Mouse (Mus musculus) stomach, postnatal 0 days (tissue): ENCODE results near the gene Adipor2.
A peak's percentile ranks its signal among the peaks of the same experiment; 100 is the strongest.

ENCODE experiments used
- CTCF ChIP-seq: IDR thresholded peaks from 2 replicates; pipeline ENCODE4 v1.5.1; 2016; ENCODE audit warnings: antibody characterized with exemption, low read depth, mild to moderate bottlenecking, moderate library complexity
- EP300 ChIP-seq: optimal IDR thresholded peaks from 2 replicates; pipeline ENCODE3; 2016; ENCODE audit warnings: antibody characterized with exemption

GRCm38 (mm10) chr6:119387801-119388649 is 29.5 kb downstream of the Adipor2 start:
- TF ChIP-seq CTCF (peak; percentile 18; the same call in 1 of the 2 replicates), EP300 (no peak)
